Mouse (Mus musculus) MEL (cell line): ENCODE measurements around the gene Atp5s. TPM values are rescaled to one million over a fixed set of nuclear protein-coding genes. Genes with fewer than 3 reads are reported as not detected.
A peak's percentile ranks its signal among the peaks of the same experiment; 100 is the strongest.

Experiments used
- DNase-seq: peaks from one replicate; pipeline ENCODE4 v3.0.0; 2011; ENCODE audit warnings: low read depth, low spot score
- H3K27ac ChIP-seq: 2 replicates; pipeline ENCODE4 v1.5.1; 2012; ENCODE audit warnings: low read depth, mild to moderate bottlenecking, control low read depth, low read length, moderate library complexity; ENCODE audit not compliant: control insufficient read depth
- H3K27me3 ChIP-seq, 2 experiments: fragments of 150-350 bp in 1 of 2; sonication (generic) in 1 of 2; 2 replicates each; pipeline ENCODE4 v1.6.1; 2012; ENCODE audit warnings: low read length in 2 of 2, mild to moderate bottlenecking in 2 of 2, improper control_type of control experiment in 1 of 2, moderate library complexity in 1 of 2; ENCODE audit not compliant: insufficient read depth in 2 of 2, control insufficient read depth in 1 of 2
- H3K36me3 ChIP-seq, 2 experiments: 2 replicates each; pipeline ENCODE4 v1.6.1; 2012 to 2014; ENCODE audit warnings: low read length in 2 of 2, improper control_type of control experiment in 1 of 2, inconsistent platforms in 1 of 2, mild to moderate bottlenecking in 1 of 2; ENCODE audit not compliant: insufficient read depth in 2 of 2, control insufficient read depth in 1 of 2
- H3K4me1 ChIP-seq, 2 experiments: fragments of 150-350 bp in 1 of 2; sonication (generic) in 1 of 2; 2 replicates each; pipeline ENCODE4 v1.6.1; 2012; ENCODE audit warnings: low read length in 2 of 2, improper control_type of control experiment in 1 of 2, mild to moderate bottlenecking in 1 of 2; ENCODE audit not compliant: insufficient read depth in 2 of 2, control insufficient read depth in 1 of 2
- H3K4me3 ChIP-seq, 2 experiments: fragments of 150-350 bp in 1 of 2; sonication (generic) in 1 of 2; 2 replicates each; pipeline ENCODE4 v1.5.1; 2012; ENCODE audit warnings: low read depth in 2 of 2, low read length in 2 of 2, mild to moderate bottlenecking in 2 of 2, moderate library complexity in 2 of 2, control low read depth in 1 of 2, improper control_type of control experiment in 1 of 2; ENCODE audit not compliant: control insufficient read depth in 1 of 2, insufficient read depth in 1 of 2
- H3K79me2 ChIP-seq: 2 replicates; pipeline ENCODE4 v1.6.1; 2012; ENCODE audit warnings: mild to moderate bottlenecking, low read length, moderate library complexity; ENCODE audit not compliant: control insufficient read depth, poor library complexity, insufficient read depth
- H3K9ac ChIP-seq: 2 replicates; pipeline ENCODE4 v1.6.1; 2012; ENCODE audit warnings: low read depth, mild to moderate bottlenecking, control low read depth, low read length, moderate library complexity; ENCODE audit not compliant: control insufficient read depth, poor library complexity, severe bottlenecking
- H3K9me3 ChIP-seq: fragments of 150-350 bp; sonication (generic); replicated peaks from 2 replicates; pipeline ENCODE4 v1.6.1; 2012; ENCODE audit warnings: mild to moderate bottlenecking, low read length, improper control_type of control experiment, moderate library complexity; ENCODE audit not compliant: insufficient read depth
- BHLHE40 ChIP-seq: IDR thresholded peaks from 2 replicates; pipeline ENCODE4 v1.6.1; 2012; ENCODE audit warnings: low read depth, mild to moderate bottlenecking, inconsistent platforms, low read length, improper control_type of control experiment, borderline replicate concordance
- CHD1 ChIP-seq: IDR thresholded peaks from 2 replicates; pipeline ENCODE4 v1.6.1; 2012; ENCODE audit warnings: low read depth, mild to moderate bottlenecking, inconsistent platforms, low read length, improper control_type of control experiment
- CTCF ChIP-seq, 3 experiments: IDR thresholded peaks in 2 of 3; conservative IDR thresholded peaks in 1 of 3; 2 replicates each; pipeline ENCODE4 v1.5.1; 2011 to 2012; ENCODE audit warnings: low read length in 3 of 3, low read depth in 2 of 3, mild to moderate bottlenecking in 2 of 3, improper control_type of control experiment in 1 of 3, inconsistent platforms in 1 of 3, mixed read lengths in 1 of 3, moderate library complexity in 1 of 3; ENCODE audit not compliant: control insufficient read depth in 1 of 3, insufficient read depth in 1 of 3, poor library complexity in 1 of 3, severe bottlenecking in 1 of 3
- E2F4 ChIP-seq: IDR thresholded peaks from 2 replicates; pipeline ENCODE4 v1.6.1; 2011; ENCODE audit warnings: low read depth, low read length, improper control_type of control experiment, borderline replicate concordance
- ELF1 ChIP-seq: IDR thresholded peaks from 2 replicates; pipeline ENCODE4 v1.6.1; 2014; ENCODE audit warnings: low read depth, mild to moderate bottlenecking, inconsistent platforms, low read length, improper control_type of control experiment, moderate library complexity
- EP300 ChIP-seq, 2 experiments: IDR thresholded peaks; 2 replicates each; pipeline ENCODE4 v1.6.1; 2011; ENCODE audit warnings: improper control_type of control experiment in 2 of 2, low read length in 2 of 2, low read depth in 1 of 2, mild to moderate bottlenecking in 1 of 2
- ETS1 ChIP-seq: IDR thresholded peaks from 2 replicates; pipeline ENCODE4 v1.6.1; 2012; ENCODE audit warnings: low read depth, mild to moderate bottlenecking, inconsistent platforms, low read length, improper control_type of control experiment, moderate library complexity
- GABPA ChIP-seq: IDR thresholded peaks from 2 replicates; pipeline ENCODE4 v1.6.1; 2012; ENCODE audit warnings: low read depth, mild to moderate bottlenecking, inconsistent platforms, low read length, improper control_type of control experiment, moderate library complexity
- HCFC1 ChIP-seq: IDR thresholded peaks from 2 replicates; pipeline ENCODE4 v1.6.1; 2012; ENCODE audit warnings: low read depth, mild to moderate bottlenecking, inconsistent platforms, low read length, improper control_type of control experiment, moderate library complexity
- JUND ChIP-seq: IDR thresholded peaks from 2 replicates; pipeline ENCODE4 v1.6.1; 2011; ENCODE audit warnings: low read depth, mild to moderate bottlenecking, improper control_type of control experiment, low read length
- MAFK ChIP-seq: IDR thresholded peaks from 2 replicates; pipeline ENCODE4 v1.6.1; 2011; ENCODE audit warnings: low read depth, mild to moderate bottlenecking, low read length, improper control_type of control experiment, borderline replicate concordance
- MAX ChIP-seq: IDR thresholded peaks from 2 replicates; pipeline ENCODE4 v1.6.1; 2011; ENCODE audit warnings: low read length, improper control_type of control experiment
- MAZ ChIP-seq: IDR thresholded peaks from 2 replicates; pipeline ENCODE4 v1.6.1; 2012; ENCODE audit warnings: low read depth, mild to moderate bottlenecking, inconsistent platforms, low read length, improper control_type of control experiment
- MXI1 ChIP-seq: IDR thresholded peaks from 2 replicates; pipeline ENCODE4 v1.6.1; 2011; ENCODE audit warnings: mild to moderate bottlenecking, low read depth, low read length, improper control_type of control experiment
- MYB ChIP-seq: IDR thresholded peaks from 2 replicates; pipeline ENCODE4 v1.6.1; 2011; ENCODE audit warnings: mild to moderate bottlenecking, low read depth, low read length, improper control_type of control experiment
- MYC ChIP-seq: IDR thresholded peaks from 2 replicates; pipeline ENCODE4 v1.6.1; 2011; ENCODE audit warnings: low read depth, mild to moderate bottlenecking, low read length, improper control_type of control experiment, moderate library complexity
- NELFE ChIP-seq: IDR thresholded peaks from 2 replicates; pipeline ENCODE4 v1.6.1; 2011; ENCODE audit warnings: low read depth, low read length, improper control_type of control experiment
- NRF1 ChIP-seq: IDR thresholded peaks from 2 replicates; pipeline ENCODE4 v1.6.1; 2014; ENCODE audit warnings: low read depth, mild to moderate bottlenecking, inconsistent platforms, low read length, improper control_type of control experiment, moderate library complexity; ENCODE audit not compliant: poor library complexity, insufficient read depth, severe bottlenecking
- POLR2A ChIP-seq, 2 experiments: IDR thresholded peaks; 2 replicates each; pipeline ENCODE4 v1.6.1; 2011 to 2012; ENCODE audit warnings: low read length in 2 of 2, mild to moderate bottlenecking in 2 of 2, control low read depth in 1 of 2, improper control_type of control experiment in 1 of 2, low read depth in 1 of 2, moderate library complexity in 1 of 2; ENCODE audit not compliant: control insufficient read depth in 1 of 2, insufficient read depth in 1 of 2, poor library complexity in 1 of 2
- POLR2AphosphoS2 ChIP-seq: IDR thresholded peaks from 2 replicates; pipeline ENCODE4 v1.6.1; 2011; ENCODE audit warnings: low read length, improper control_type of control experiment
- POLR2AphosphoS5 ChIP-seq: IDR thresholded peaks from 2 replicates; pipeline ENCODE4 v1.6.1; 2012; ENCODE audit warnings: low read depth, borderline replicate concordance, mild to moderate bottlenecking, inconsistent platforms, low read length, moderate library complexity, mixed read lengths
- RCOR1 ChIP-seq: IDR thresholded peaks from 2 replicates; pipeline ENCODE4 v1.6.1; 2012; ENCODE audit warnings: low read depth, mild to moderate bottlenecking, inconsistent platforms, low read length, improper control_type of control experiment
- SIN3A ChIP-seq: IDR thresholded peaks from 2 replicates; pipeline ENCODE4 v1.6.1; 2012; ENCODE audit warnings: low read length, improper control_type of control experiment, inconsistent platforms
- TAL1 ChIP-seq: IDR thresholded peaks from 2 replicates; pipeline ENCODE4 v1.6.1; 2012; ENCODE audit warnings: mild to moderate bottlenecking, inconsistent platforms, low read length, moderate library complexity, mixed read lengths
- TCF12 ChIP-seq: IDR thresholded peaks from 2 replicates; pipeline ENCODE4 v1.6.1; 2014; ENCODE audit warnings: low read depth, mild to moderate bottlenecking, inconsistent platforms, low read length, improper control_type of control experiment, moderate library complexity
- UBTF ChIP-seq: IDR thresholded peaks from 2 replicates; pipeline ENCODE4 v1.6.1; 2012; ENCODE audit warnings: low read depth, mild to moderate bottlenecking, inconsistent platforms, low read length, improper control_type of control experiment, moderate library complexity, borderline replicate concordance; ENCODE audit not compliant: insufficient read depth
- USF1 ChIP-seq: IDR thresholded peaks from 2 replicates; pipeline ENCODE4 v1.6.1; 2014; ENCODE audit warnings: low read depth, mild to moderate bottlenecking, inconsistent platforms, low read length, improper control_type of control experiment, moderate library complexity
- ZC3H11A ChIP-seq: IDR thresholded peaks from 2 replicates; pipeline ENCODE4 v1.6.1; 2012; ENCODE audit warnings: low read depth, mild to moderate bottlenecking, inconsistent platforms, low read length, improper control_type of control experiment
- ZKSCAN1 ChIP-seq: IDR thresholded peaks from 2 replicates; pipeline ENCODE4 v1.6.1; 2012; ENCODE audit warnings: low read depth, mild to moderate bottlenecking, inconsistent platforms, low read length, improper control_type of control experiment, moderate library complexity
- ZMIZ1 ChIP-seq: IDR thresholded peaks from 2 replicates; pipeline ENCODE4 v1.6.1; 2012; ENCODE audit warnings: low read depth, mild to moderate bottlenecking, inconsistent platforms, low read length, improper control_type of control experiment, moderate library complexity
- ZNF384 ChIP-seq: IDR thresholded peaks from 2 replicates; pipeline ENCODE4 v1.6.1; 2012; ENCODE audit warnings: low read depth, mild to moderate bottlenecking, inconsistent platforms, low read length, improper control_type of control experiment
- polyA plus RNA-seq, 2 experiments: library from polyadenylated mRNA; stranded (reverse) in 1 of 2; unstranded in 1 of 2; fragments of >175 nt in 1 of 2; fragments of >200 nt in 1 of 2; gene quantifications; 2 replicates each; pipeline versions ENCODE4 v1.2.1 to v1.2.4; 2012; ENCODE audit warnings: low replicate concordance in 2 of 2, low read depth in 1 of 2; ENCODE audit not compliant: insufficient read length in 2 of 2, insufficient read depth in 1 of 2, missing spikeins in 1 of 2
- total RNA-seq: library from RNA; depleted of rRNA; stranded (reverse); fragments of 300-350 nt; gene quantifications from 2 replicates; pipeline ENCODE4 v1.2.3, GENCODE M21; 2012; rRNA removed

Atp5s gene
- total RNA-seq (9.4 and 13.7 TPM in 2 replicates), polyA plus RNA-seq (10 to 100 TPM in 1 of 2 experiments, not detected in 1; 12.7 TPM)

GRCm38 (mm10) chr12:69724711-69725460 is at the start of gene Atp5s, which contains the start of gene L2hgdh:
Gene Atp5s, plus strand, starts transcription at chr12:69724950.
Gene L2hgdh, minus strand, starts transcription at chr12:69724873.
- Histone ChIP-seq H3K9ac (peak within 1 kb of the TSS; percentile 96), H3K36me3 (peaks cover 7 to 10% of the 10 kb centered on the region in 2 experiments), H3K4me1 (peaks cover 3 to 14% of the 10 kb centered on the region in 2 experiments; a peak in 3 of 4 replicates), H3K79me2 (peaks cover 17% of the 10 kb centered on the region), H3K27me3 (no peaks in the 10 kb centered on the region), H3K4me3 (peak within 1 kb of the TSS; percentile 95 to 96), H3K9me3 (no peaks in the 10 kb centered on the region), H3K27ac (peak within 1 kb of the TSS; percentile 77)
- peak; percentile 97 for DNase-seq
- TF ChIP-seq ZC3H11A (no peak; the same call in 1 of the 2 replicates), POLR2AphosphoS2 (peak; percentile 89), MAFK (no peak), MAX (peak; percentile 87), JUND (no peak), HCFC1 (no peak; the same call in 1 of the 2 replicates), CHD1 (no peak), USF1 (peak; percentile 63), EP300 (IDR thresholded peaks at IDR 0.05; ENCODE audit: low read depth in 1 of 2, low read length in 2 of 2) (0 out of 4 replicates have a peak, but pooled peaks have one; percentile 8 to 36), SIN3A (no peak; the same call in none of the 2 replicates), MXI1 (peak; percentile 92), ZKSCAN1 (no peak), ZNF384 (no peak; the same call in 1 of the 2 replicates), CTCF (IDR thresholded peaks at IDR 0.05 in 2 of 3, conservative IDR thresholded peaks at IDR 0.05 in 1 of 3; ENCODE audit: control insufficient read depth in 1 of 3, insufficient read depth in 1 of 3, low read depth in 2 of 3, low read length in 3 of 3, poor library complexity in 1 of 3, severe bottlenecking in 1 of 3) (no peak; a peak in 1 of 6 replicates), NELFE (peak; percentile 90), MAZ (peak; percentile 87), POLR2AphosphoS5 (no peak), MYC (peak; percentile 75; the same call in 1 of the 2 replicates), E2F4 (no peak), ELF1 (no peak; the same call in 1 of the 2 replicates), GABPA (no peak), TCF12 (peak; percentile 44; the same call in 1 of the 2 replicates), UBTF (no peak), POLR2A (IDR thresholded peaks at IDR 0.05; ENCODE audit: control insufficient read depth in 1 of 2, insufficient read depth in 1 of 2, low read depth in 1 of 2, low read length in 2 of 2, poor library complexity in 1 of 2) (peak; percentile 90 to 96), NRF1 (peak; percentile 47; the same call in 1 of the 2 replicates), ZMIZ1 (peak; percentile 88), MYB (no peak), TAL1 (no peak), ETS1 (no peak; the same call in 1 of the 2 replicates), BHLHE40 (no peak), RCOR1 (0 out of 2 replicates have a peak, but pooled peaks have one; percentile 34)
